Mouse (Mus musculus): Measurements from ENCODE around the gene Gm19345. TPM values are rescaled to one million over a fixed set of nuclear protein-coding genes. Genes with fewer than 3 reads are reported as not detected.

Gene Gm19345
- polyA plus RNA-seq, 1 experiment from 2014 or later, result not detected

- H3K27me3 ChIP-seq (replicated peaks; ENCODE audit: low read depth, poor library complexity, severe bottlenecking), result no peaks in the 10 kb centered on the region
- no peak overlapping the region for H3K27ac ChIP-seq (replicated peaks)
- H3K4me3 ChIP-seq, result no peak overlapping the region
- H3K36me3 ChIP-seq (replicated peaks), result no peaks in the 10 kb centered on the region
- H3K4me1 ChIP-seq, result no peaks in the 10 kb centered on the region
- peaks cover 22% of the 10 kb centered on the region for H3K9me3 ChIP-seq
- peak; percentile 56 for DNase-seq (ENCODE audit: low spot score)
- 52% methylated on average over 8 of the region's 8 CpGs for WGBS
These were observed 38.1 kb downstream of the Gm19345 start for GRCm38 (mm10) chr7:19889881-19890280.

Other genes with a start within 250 kb of the Gm19345 start
- 58.0 and 58.9 TPM in 2 replicates for gene Clasrp, start 247.5 kb upstream of the Gm19345 start, polyA plus RNA-seq (2016; fragmentation: Nextera tagmentation; extraction: Ambion mirVana)
- gene Relb, start 222.6 kb upstream of the Gm19345 start, polyA plus RNA-seq (2016; fragmentation: Nextera tagmentation; extraction: Ambion mirVana), result 3.5 and 4.2 TPM in 2 replicates
- 82.7 and 86.4 TPM in 2 replicates for gene Clptm1, start 187.0 kb upstream of the Gm19345 start, polyA plus RNA-seq (2016; fragmentation: Nextera tagmentation; extraction: Ambion mirVana)
- 0.29 and 0.47 TPM in 2 replicates for gene Apoc2, start 174.1 kb upstream of the Gm19345 start, polyA plus RNA-seq (2016; fragmentation: Nextera tagmentation; extraction: Ambion mirVana)
- gene Gm44805, start 170.6 kb upstream of the Gm19345 start, polyA plus RNA-seq (2016; fragmentation: Nextera tagmentation; extraction: Ambion mirVana), result not detected in 2 replicates
- gene Apoc4, start 170.5 kb upstream of the Gm19345 start, polyA plus RNA-seq (2016; fragmentation: Nextera tagmentation; extraction: Ambion mirVana), result 0.09 TPM in 1 of 2 replicates, not detected in the other
- 3.6 and 4.7 TPM in 2 replicates for gene Apoc1, start 159.3 kb upstream of the Gm19345 start, polyA plus RNA-seq (2016; fragmentation: Nextera tagmentation; extraction: Ambion mirVana)
- 135 and 168 TPM in 2 replicates for gene Apoe, start 152.8 kb upstream of the Gm19345 start, polyA plus RNA-seq (2016; fragmentation: Nextera tagmentation; extraction: Ambion mirVana)
- gene Tomm40, start 136.6 kb upstream of the Gm19345 start, polyA plus RNA-seq (2016; fragmentation: Nextera tagmentation; extraction: Ambion mirVana), result 216 and 221 TPM in 2 replicates
- gene Nectin2, start 101.5 kb upstream of the Gm19345 start, polyA plus RNA-seq (2016; fragmentation: Nextera tagmentation; extraction: Ambion mirVana), result 110 TPM in 2 replicates
- gene Bcam, start 81.0 kb upstream of the Gm19345 start, polyA plus RNA-seq (2016; fragmentation: Nextera tagmentation; extraction: Ambion mirVana), result 68.3 and 79.4 TPM in 2 replicates
- 1.9 and 2.9 TPM in 2 replicates for gene Cblc, start 55.2 kb upstream of the Gm19345 start, polyA plus RNA-seq (2016; fragmentation: Nextera tagmentation; extraction: Ambion mirVana)
- gene Bcl3, start 29.2 kb upstream of the Gm19345 start, polyA plus RNA-seq (2016; fragmentation: Nextera tagmentation; extraction: Ambion mirVana), result 1.7 TPM in 2 replicates
- not detected in 2 replicates for gene Ceacam16, start 9.3 kb downstream of the Gm19345 start, polyA plus RNA-seq (2016; fragmentation: Nextera tagmentation; extraction: Ambion mirVana)
- gene Ceacam19, start 36.0 kb downstream of the Gm19345 start, polyA plus RNA-seq (2016; fragmentation: Nextera tagmentation; extraction: Ambion mirVana), result not detected in 2 replicates
- gene Pvr, start 69.2 kb downstream of the Gm19345 start, polyA plus RNA-seq (2016; fragmentation: Nextera tagmentation; extraction: Ambion mirVana), result 8.2 and 8.8 TPM in 2 replicates
- 0.21 TPM in 1 of 2 replicates, not detected in the other for gene Igsf23, start 98.8 kb downstream of the Gm19345 start, polyA plus RNA-seq (2016; fragmentation: Nextera tagmentation; extraction: Ambion mirVana)
- not detected in 2 replicates for gene Ceacam20, start 113.4 kb downstream of the Gm19345 start, polyA plus RNA-seq (2016; fragmentation: Nextera tagmentation; extraction: Ambion mirVana)
- gene Nlrp9b, start 139.5 kb downstream of the Gm19345 start, polyA plus RNA-seq (2016; fragmentation: Nextera tagmentation; extraction: Ambion mirVana), result not detected in 2 replicates
- gene Vmn1r91, start 247.7 kb downstream of the Gm19345 start, polyA plus RNA-seq (2016; fragmentation: Nextera tagmentation; extraction: Ambion mirVana), result not detected in 2 replicates